ENCODE assay signal across 8 mouse cellular contexts in genomic region chr2:118659998-118660452, GRCm38 (mm10). TPM values are rescaled to one million over a fixed set of nuclear protein-coding genes. Genes with fewer than 3 reads are reported as not detected.
A peak's percentile ranks its signal among the peaks of the same experiment; 100 is the strongest.
DNase-seq lines count a peak whose midpoint lies in the region; ATAC-seq and TF ChIP-seq lines count a peak whose summit lies in the region.

No protein-coding gene starts in this region.

- H3K27me3 ChIP-seq in forebrain, embryonic 10.5 days (ENCODE audit: poor library complexity, severe bottlenecking): peaks cover 46% of the 10 kb centered on the region
- H3K27me3 ChIP-seq in hindbrain, embryonic 13.5 days: peaks cover 12% of the 10 kb centered on the region
- no peaks in the 10 kb centered on the region for H3K27me3 ChIP-seq in limb, embryonic 14.5 days (ENCODE audit: control insufficient read depth, insufficient read depth, low read length)
- no peaks in the 10 kb centered on the region for H3K27me3 ChIP-seq in midbrain, embryonic 16.5 days (ENCODE audit: control insufficient read depth, insufficient read depth, low read depth, low read length)

- peak; percentile 74 for ATAC-seq in hindbrain, embryonic 13.5 days (ENCODE audit: low FRiP score)
- ATAC-seq in limb, embryonic 14.5 days (ENCODE audit: low FRiP score, low read depth): peak; percentile 84
- ATAC-seq in midbrain, embryonic 16.5 days: peak; percentile 68

- DNase-seq in left cerebral cortex, adult 18-20 months (ENCODE audit: low spot score in 2 of 2): peak; percentile 33 to 45
- DNase-seq in left cerebral cortex, adult 11 months (ENCODE audit: low spot score): no peak
- peak; percentile 77 for DNase-seq in brain, adult 2 months (ENCODE audit: low read depth, low spot score)
- DNase-seq in forebrain, embryonic 10.5 days (ENCODE audit: extremely low spot score, low spot score): peak; percentile 70
- no peak for DNase-seq in limb, embryonic 14.5 days (ENCODE audit: low spot score)
- DNase-seq in thymus, postnatal 36 days: peak; percentile 36 to 41

- H3K4me1 ChIP-seq in forebrain, embryonic 10.5 days: peaks cover 57% of the 10 kb centered on the region
- H3K4me1 ChIP-seq in hindbrain, embryonic 13.5 days (replicated peaks): peaks cover 53% of the 10 kb centered on the region
- H3K4me1 ChIP-seq in limb, embryonic 14.5 days (ENCODE audit: control insufficient read depth, insufficient read depth, low read length): peaks cover 34% of the 10 kb centered on the region
- H3K4me1 ChIP-seq in midbrain, embryonic 16.5 days (ENCODE audit: control insufficient read depth, insufficient read depth, low read length): peaks cover 27% of the 10 kb centered on the region

- H3K4me3 ChIP-seq in forebrain, embryonic 10.5 days: peak overlapping the region; percentile 45
- peak overlapping the region; percentile 34 for H3K4me3 ChIP-seq in hindbrain, embryonic 13.5 days
- H3K4me3 ChIP-seq in limb, embryonic 14.5 days (replicated peaks; ENCODE audit: low read length): peak overlapping the region; percentile 29
- H3K4me3 ChIP-seq in midbrain, embryonic 16.5 days (ENCODE audit: low read depth, low read length): peak overlapping the region; percentile 33

- H3K9me3 ChIP-seq in forebrain, embryonic 10.5 days: no peaks in the 10 kb centered on the region
- no peaks in the 10 kb centered on the region for H3K9me3 ChIP-seq in hindbrain, embryonic 13.5 days
- no peaks in the 10 kb centered on the region for H3K9me3 ChIP-seq in limb, embryonic 14.5 days (ENCODE audit: control insufficient read depth, low read length)
- H3K9me3 ChIP-seq in midbrain, embryonic 16.5 days (replicated peaks; ENCODE audit: control insufficient read depth, low read length, poor library complexity, severe bottlenecking): no peaks in the 10 kb centered on the region

- peak overlapping the region; percentile 74 for H3K9ac ChIP-seq in hindbrain, embryonic 13.5 days
- peak overlapping the region; percentile 38; the same call in 1 of the 2 replicates for H3K9ac ChIP-seq in limb, embryonic 14.5 days (ENCODE audit: low read depth, low read length, severe bottlenecking)
- peak overlapping the region; percentile 70 for H3K9ac ChIP-seq in midbrain, embryonic 16.5 days (ENCODE audit: low read depth, low read length)

- H3K4me2 ChIP-seq in hindbrain, embryonic 13.5 days: peak overlapping the region; percentile 58
- H3K4me2 ChIP-seq in limb, embryonic 14.5 days (replicated peaks; ENCODE audit: low read depth, low read length, severe bottlenecking): peak overlapping the region; percentile 48
- H3K4me2 ChIP-seq in midbrain, embryonic 16.5 days (ENCODE audit: low read length): peak overlapping the region; percentile 65

- peak overlapping the region; percentile 83 for H3K27ac ChIP-seq in forebrain, embryonic 10.5 days
- H3K27ac ChIP-seq in hindbrain, embryonic 13.5 days: peak overlapping the region; percentile 88
- H3K27ac ChIP-seq in limb, embryonic 14.5 days (replicated peaks; ENCODE audit: low read depth, low read length): no peak overlapping the region
- peak overlapping the region; percentile 84 for H3K27ac ChIP-seq in midbrain, embryonic 16.5 days (ENCODE audit: low read length)

- WGBS in forebrain, embryonic 10.5 days: 5% methylated on average over 4 of the region's 4 CpGs
- WGBS in hindbrain, embryonic 13.5 days: 1% methylated on average over 4 of the region's 4 CpGs
- WGBS in limb, embryonic 14.5 days: 2% methylated on average over 4 of the region's 4 CpGs
- 0% methylated on average over 4 of the region's 4 CpGs for WGBS in midbrain, embryonic 16.5 days

- no peak for TF ChIP-seq POLR2A in limb, embryonic 14.5 days (IDR thresholded peaks at IDR 0.05; ENCODE audit: borderline replicate concordance, extremely low read depth, insufficient read depth, insufficient read length)

- H3K36me3 ChIP-seq in forebrain, embryonic 10.5 days (replicated peaks): no peaks in the 10 kb centered on the region
- H3K36me3 ChIP-seq in hindbrain, embryonic 13.5 days: no peaks in the 10 kb centered on the region
- H3K36me3 ChIP-seq in limb, embryonic 14.5 days (ENCODE audit: control insufficient read depth, insufficient read depth, low read length): no peaks in the 10 kb centered on the region
- no peaks in the 10 kb centered on the region for H3K36me3 ChIP-seq in midbrain, embryonic 16.5 days (ENCODE audit: control insufficient read depth, insufficient read depth, low read length)

RNA-seq across cellular contexts. Expression of gene Pak6, which starts 3.1 kb away (rescaled TPM):
- 10 to 100 TPM; 79.7 to 86.4 TPM for total RNA-seq in left cerebral cortex, adult 18-20 months (2021)
- polyA plus RNA-seq in forebrain, embryonic 10.5 days (2016; fragmentation: Nextera tagmentation; extraction: Ambion mirVana): 0.52 and 1.6 TPM in 2 replicates
- polyA plus RNA-seq in hindbrain, embryonic 13.5 days (2015; fragmentation: Nextera tagmentation; extraction: Ambion mirVana): 22.0 and 23.2 TPM in 2 replicates
- 4.8 and 5.5 TPM in 2 replicates for polyA plus RNA-seq in limb, embryonic 14.5 days (2012; rRNA removed)
- 3.8 and 4.6 TPM in 2 replicates for polyA plus RNA-seq in limb, embryonic 14.5 days (2014; fragmentation: Nextera tagmentation; extraction: Ambion mirVana)
- 62.7 and 65.5 TPM in 2 replicates for polyA plus RNA-seq in midbrain, embryonic 16.5 days (2015; fragmentation: Nextera tagmentation; extraction: Ambion mirVana)

RNA-seq across cellular contexts. Expression of gene Ankrd63, which starts 43.7 kb away (rescaled TPM):
- 10 to 100 TPM; 27.5 to 33.7 TPM for total RNA-seq in left cerebral cortex, adult 18-20 months (2021)
- not detected in 2 replicates for polyA plus RNA-seq in forebrain, embryonic 10.5 days (2016; fragmentation: Nextera tagmentation; extraction: Ambion mirVana)
- not detected in 2 replicates for polyA plus RNA-seq in hindbrain, embryonic 13.5 days (2015; fragmentation: Nextera tagmentation; extraction: Ambion mirVana)
- 0.08 and 0.10 TPM in 2 replicates for polyA plus RNA-seq in limb, embryonic 14.5 days (2012; rRNA removed)
- polyA plus RNA-seq in limb, embryonic 14.5 days (2014; fragmentation: Nextera tagmentation; extraction: Ambion mirVana): 0.07 TPM in 1 of 2 replicates, not detected in the other
- polyA plus RNA-seq in midbrain, embryonic 16.5 days (2015; fragmentation: Nextera tagmentation; extraction: Ambion mirVana): not detected in 2 replicates

Comparison
In these comparisons a context has a peak if more than half of its experiments do, and no peak if none do; other contexts are left out.
1. DNase-seq: peak in left cerebral cortex, adult 18-20 months (2 of 2), brain, adult 2 months (single experiment), forebrain, embryonic 10.5 days (single experiment) and thymus, postnatal 36 days (2 of 2); none in left cerebral cortex, adult 11 months (single experiment) and limb, embryonic 14.5 days (single experiment).
2. Peak in every context shown above with its lines, with median percentiles within 50 percentile points of each other: H3K4me3 ChIP-seq, ATAC-seq, H3K4me2 ChIP-seq and H3K9ac ChIP-seq.